In the genomic region with DNA sequence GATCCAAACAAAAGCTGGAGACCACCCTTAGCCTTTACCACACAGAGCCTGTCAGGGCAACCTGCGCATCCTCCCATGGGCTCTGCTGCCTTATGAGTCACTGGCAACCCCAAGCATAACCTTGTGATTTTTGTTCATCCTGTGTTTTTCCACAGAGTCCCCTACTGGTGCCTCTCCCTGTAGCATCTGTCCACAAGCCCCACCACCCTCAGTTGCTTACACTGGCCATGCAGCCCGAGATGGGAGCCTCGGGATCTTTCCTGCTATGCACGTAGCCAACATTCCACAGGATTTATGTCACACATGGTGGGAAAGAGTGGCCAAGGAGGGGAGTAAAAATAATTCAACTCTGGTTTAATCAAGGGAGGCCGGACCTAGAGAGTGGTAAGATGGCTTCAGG, we compare ENCODE assay signal across 11 mouse cellular contexts.
DNase-seq lines count a peak whose midpoint lies in the region; ATAC-seq and TF ChIP-seq lines count a peak whose summit lies in the region.
"Had no signal": no experiment of that assay in that cellular context is flagged by ENCODE, and none has a peak within 500 bp of the region (broad histone marks: within the 10 kb centered on the region; RNA-seq: fewer than 3 reads in every experiment).

No protein-coding gene starts in this region.

- TF ChIP-seq CTCF in Patski (IDR thresholded peaks at IDR 0.05): peak; percentile 43

- WGBS in intestine, embryonic 16.5 days: 42% methylated on average over 5 of the region's 5 CpGs

- POLR2A ChIA-PET in Patski (lab: Charles Lee): interaction anchor here (0.6 kb wide), 1 partner anchor 1955 kb away, joined by 3 read pairs; no protein-coding TSS in a partner anchor

- H3K9me3 ChIP-seq in intestine, embryonic 16.5 days (ENCODE audit: control insufficient read depth, low read length): no peaks in the 10 kb centered on the region
- H3K9me3 ChIP-seq: neural tube, embryonic 12.5 days had no signal

- H3K4me1 ChIP-seq in intestine, embryonic 16.5 days (ENCODE audit: control insufficient read depth, insufficient read depth, low read length): peaks cover 7% of the 10 kb centered on the region

- peak; percentile 83 for ATAC-seq in Patski
- 0 out of 2 replicates have a peak, but pooled peaks have one; percentile 36 for ATAC-seq in intestine, embryonic 16.5 days

- H3K4me3 ChIP-seq in intestine, embryonic 16.5 days (ENCODE audit: low read length): no peak overlapping the region
- H3K4me3 ChIP-seq: neural tube, embryonic 12.5 days had no signal

- peak overlapping the region; percentile 55 for H3K27ac ChIP-seq in intestine, embryonic 16.5 days (ENCODE audit: low read length)
- H3K27ac ChIP-seq: liver, embryonic 14.5 days; neural tube, embryonic 12.5 days had no signal

- no peak overlapping the region for H3K9ac ChIP-seq in intestine, embryonic 16.5 days (ENCODE audit: low read depth, low read length)
- H3K9ac ChIP-seq: liver, embryonic 14.5 days; neural tube, embryonic 12.5 days had no signal

- in situ Hi-C loops in Patski (cut with MboI; ENCODE audit: low pct_unique_long_range_greater_than_20kb): loop anchor here (5.0 kb wide), 1 partner anchor 141 kb away; no protein-coding TSS in a partner anchor

- H3K36me3 ChIP-seq in intestine, embryonic 16.5 days (ENCODE audit: control insufficient read depth, insufficient read depth, low read length): no peaks in the 10 kb centered on the region
- H3K36me3 ChIP-seq: neural tube, embryonic 12.5 days had no signal

- H3K27me3 ChIP-seq in Patski: no peaks in the 10 kb centered on the region
- no peaks in the 10 kb centered on the region for H3K27me3 ChIP-seq in intestine, embryonic 16.5 days (replicated peaks; ENCODE audit: control insufficient read depth, insufficient read depth, low read length)
- H3K27me3 ChIP-seq: neural tube, embryonic 12.5 days had no signal

- DNase-seq in gastrocnemius, adult 18-20 months (ENCODE audit: low spot score): peak; percentile 66
- DNase-seq in gastrocnemius, postnatal 10 days: no peak
- DNase-seq in Patski (ENCODE audit: low read depth, low spot score): peak; percentile 56
- DNase-seq in gastrocnemius, postnatal 14 days: peak; percentile 53
- no peak for DNase-seq in Muller cell, postnatal 12 days (ENCODE audit: inconsistent ontology term)
- no peak for DNase-seq in cerebellum, adult 18-20 months
- no peak for DNase-seq in kidney, adult 11 months
- DNase-seq: cerebellum, adult 9-11 months had no signal

- CTCF ChIA-PET in Patski (lab: Charles Lee): interaction anchor here (0.7 to 2.3 kb wide), 2 partner anchors 223 to 226 kb away, joined by 3 to 7 read pairs; no protein-coding TSS in a partner anchor

- H3K4me2 ChIP-seq in intestine, embryonic 16.5 days (ENCODE audit: low read depth, low read length): no peak overlapping the region
- H3K4me2 ChIP-seq: neural tube, embryonic 12.5 days had no signal

- intact Hi-C loops in gastrocnemius, postnatal 14 days (cut with DNase I; ENCODE audit: low total_unique reads): loop anchor here (10.0 kb wide), 1 partner anchor 488 kb away; no protein-coding TSS in a partner anchor

Comparison
In these comparisons a context has a peak if more than half of its experiments do, and no peak if none do; other contexts are left out.
1. DNase-seq: peak in gastrocnemius, adult 18-20 months (single experiment), Patski (single experiment) and gastrocnemius, postnatal 14 days (single experiment); none in gastrocnemius, postnatal 10 days (single experiment), Muller cell, postnatal 12 days (single experiment), cerebellum, adult 18-20 months (0 of 2) and kidney, adult 11 months (single experiment).